Mouse (Mus musculus) lung, postnatal 10 days (tissue): ENCODE measurements around the gene Utp14a.

Source experiments
- DNase-seq: peaks from one replicate; pipeline ENCODE4 v3.0.0; 2021

Gene Utp14a

DNA sequence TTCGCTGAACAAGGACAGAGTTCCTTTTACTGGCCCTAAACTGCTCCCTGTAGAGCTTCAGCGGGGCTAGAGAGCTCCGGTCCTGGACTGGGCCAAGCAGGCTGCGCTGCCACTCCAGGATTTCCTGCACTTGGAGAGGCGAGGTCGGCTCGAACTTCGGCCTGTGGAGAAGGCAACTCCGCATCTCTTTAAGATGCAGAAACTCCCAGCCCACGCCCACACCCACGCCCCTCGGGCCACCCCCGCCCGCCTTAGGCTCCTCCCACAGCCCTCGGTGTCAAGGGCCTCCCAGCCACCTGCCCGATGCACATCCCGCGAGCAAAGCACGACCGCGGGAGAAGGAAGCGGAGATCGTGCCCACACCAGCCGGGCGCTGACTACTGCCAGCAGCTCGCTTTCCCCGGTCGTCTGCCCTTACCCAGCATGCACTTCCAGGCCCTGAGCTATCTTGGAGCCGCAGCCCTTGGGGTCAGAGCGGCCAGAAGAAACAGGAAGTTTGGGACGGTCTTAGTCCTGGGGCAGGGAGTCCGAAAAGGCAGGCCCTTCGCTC is 57.9 kb downstream of the Utp14a start:
- DNase-seq, result peak; percentile 91

DNA sequence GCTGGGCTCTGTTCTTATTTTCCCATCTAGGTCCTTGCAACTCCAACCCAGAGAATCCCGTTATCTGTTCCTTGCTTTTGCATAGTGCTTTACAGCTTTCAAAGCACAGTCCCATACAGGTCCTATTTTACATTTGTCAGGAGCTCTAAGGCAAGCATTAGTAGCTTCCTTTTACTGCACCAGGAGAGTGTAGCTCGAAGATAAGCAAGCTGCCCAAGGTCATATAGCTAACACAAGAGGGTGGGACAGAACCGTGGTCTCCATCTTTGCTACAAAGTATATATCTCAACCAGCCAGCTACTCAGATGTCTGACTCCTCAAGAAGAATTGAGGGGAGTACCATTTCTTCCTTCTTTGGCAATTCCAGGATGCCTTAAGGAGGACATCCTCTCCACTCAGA is 60.8 kb downstream of the Utp14a start:
- DNase-seq, result no peak

DNA sequence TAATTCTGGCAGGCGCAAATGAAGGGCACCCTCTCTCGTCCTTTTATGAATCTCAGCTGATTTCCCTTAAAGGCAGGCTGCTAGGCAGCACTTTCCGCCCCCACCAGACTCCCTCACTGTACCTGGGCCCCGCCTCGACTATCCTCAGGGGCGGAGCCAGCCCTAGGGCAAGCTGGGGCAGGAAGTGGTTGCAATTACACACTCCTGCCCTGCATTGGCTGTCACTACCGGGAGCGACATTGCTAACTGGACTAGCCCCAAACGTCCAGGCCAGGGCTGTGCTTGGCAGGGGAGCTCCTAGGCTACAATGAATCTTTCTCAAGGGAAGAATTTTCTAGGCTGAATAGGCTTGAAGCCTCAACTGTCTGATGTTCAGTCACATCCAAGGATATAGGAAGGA is 61.5 kb downstream of the Utp14a start:
- DNase-seq, result peak; percentile 25
